Mouse (Mus musculus): ENCODE results near the gene Tra2a. TPM values are rescaled to one million over a fixed set of nuclear protein-coding genes. Genes with fewer than 3 reads are reported as not detected.
A peak's percentile ranks its signal among the peaks of the same experiment; 100 is the strongest.

Tra2a gene
- polyA plus RNA-seq, 1 experiment from 2014 or later = 121 TPM

GRCm38 (mm10) chr6:49219920-49220604 is 43.8 kb downstream of the Tra2a start:
- no peak overlapping the region for H3K9ac ChIP-seq (replicated peaks; ENCODE audit: low read length)
- H3K4me2 ChIP-seq (replicated peaks; ENCODE audit: low read depth, low read length) = no peak overlapping the region; the same call in 1 of the 2 replicates

GRCm38 (mm10) chr6:49219001-49219560 is 44.8 kb downstream of the Tra2a start:
- no peak overlapping the region for H3K4me3 ChIP-seq (ENCODE audit: low read length)
- no peak overlapping the region for H3K9ac ChIP-seq (replicated peaks; ENCODE audit: low read length)
- no peak overlapping the region for H3K27ac ChIP-seq (ENCODE audit: low read length)
- 18% methylated on average over 4 of the region's 4 CpGs for WGBS
- H3K9me3 ChIP-seq (ENCODE audit: low read length) = no peaks in the 10 kb centered on the region
- H3K4me2 ChIP-seq (replicated peaks; ENCODE audit: low read depth, low read length) = no peak overlapping the region
- H3K4me1 ChIP-seq (ENCODE audit: insufficient read depth, low read length) = 0 out of 2 replicates have a peak, but pooled peaks cover 3% of the 10 kb centered on the region
- ATAC-seq (ENCODE audit: low FRiP score, low TSS enrichment) = no peak
- no peaks in the 10 kb centered on the region for H3K36me3 ChIP-seq (ENCODE audit: insufficient read depth, low read length)
- H3K27me3 ChIP-seq (ENCODE audit: insufficient read depth, low read length) = peaks cover 22% of the 10 kb centered on the region

More at GRCm38 (mm10) chr6:49219920-49220604, 43.8 kb downstream of the Tra2a start:
- H3K36me3 ChIP-seq (ENCODE audit: insufficient read depth, low read length) = no peaks in the 10 kb centered on the region
- no peak overlapping the region for H3K27ac ChIP-seq (ENCODE audit: low read length)
- H3K27me3 ChIP-seq (ENCODE audit: insufficient read depth, low read length) = peaks cover 30% of the 10 kb centered on the region
- H3K9me3 ChIP-seq (ENCODE audit: low read length) = no peaks in the 10 kb centered on the region
- WGBS = 7% methylated on average over 16 of the region's 16 CpGs
- H3K4me3 ChIP-seq (ENCODE audit: low read length) = 0 out of 2 replicates have a peak overlapping the region, but pooled peaks have one; percentile 0
- ATAC-seq (ENCODE audit: low FRiP score, low TSS enrichment) = no peak
- 0 out of 2 replicates have a peak, but pooled peaks cover 3% of the 10 kb centered on the region for H3K4me1 ChIP-seq (ENCODE audit: insufficient read depth, low read length)

- peak overlapping the region; percentile 83 for H3K4me2 ChIP-seq (replicated peaks; ENCODE audit: low read depth, low read length)
- H3K36me3 ChIP-seq (ENCODE audit: insufficient read depth, low read length) = no peaks in the 10 kb centered on the region
- no peak overlapping the region for H3K27ac ChIP-seq (ENCODE audit: low read length)
- H3K9me3 ChIP-seq (ENCODE audit: low read length) = no peaks in the 10 kb centered on the region
- ATAC-seq (ENCODE audit: low FRiP score, low TSS enrichment) = no peak
- H3K9ac ChIP-seq (replicated peaks; ENCODE audit: low read length) = no peak overlapping the region
- H3K4me1 ChIP-seq (ENCODE audit: insufficient read depth, low read length) = peaks cover 3% of the 10 kb centered on the region; the same call in 1 of the 2 replicates
- under 1% methylated on average over 31 of the region's 31 CpGs for WGBS
- H3K27me3 ChIP-seq (ENCODE audit: insufficient read depth, low read length) = peaks cover 22% of the 10 kb centered on the region
- H3K4me3 ChIP-seq (ENCODE audit: low read length) = peak overlapping the region; percentile 61
These were observed 45.5 kb downstream of the Tra2a start for GRCm38 (mm10) chr6:49218275-49218802.

GRCm38 (mm10) chr6:49217581-49218274 is 46.1 kb downstream of the Tra2a start:
- peak overlapping the region; percentile 83 for H3K4me2 ChIP-seq (replicated peaks; ENCODE audit: low read depth, low read length)
- H3K4me3 ChIP-seq (ENCODE audit: low read length) = peak overlapping the region; percentile 61
- 0% methylated on average over 56 of the region's 56 CpGs for WGBS
- peaks cover 8% of the 10 kb centered on the region for H3K4me1 ChIP-seq (ENCODE audit: insufficient read depth, low read length)
- H3K27me3 ChIP-seq (ENCODE audit: insufficient read depth, low read length) = peaks cover 19% of the 10 kb centered on the region
- H3K36me3 ChIP-seq (ENCODE audit: insufficient read depth, low read length) = no peaks in the 10 kb centered on the region
- no peaks in the 10 kb centered on the region for H3K9me3 ChIP-seq (ENCODE audit: low read length)
- peak overlapping the region; percentile 80 for H3K9ac ChIP-seq (replicated peaks; ENCODE audit: low read length)
- peak; percentile 94 for ATAC-seq (ENCODE audit: low FRiP score, low TSS enrichment)
- peak overlapping the region; percentile 86 for H3K27ac ChIP-seq (ENCODE audit: low read length)

GRCm38 (mm10) chr6:49216811-49217542 is 46.9 kb downstream of the Tra2a start:
- Histone ChIP-seq H3K4me3 (ENCODE audit: low read length) (peak overlapping the region; percentile 61), H3K27ac (ENCODE audit: low read length) (peak overlapping the region; percentile 86), H3K27me3 (ENCODE audit: insufficient read depth, low read length) (peaks cover 15% of the 10 kb centered on the region), H3K9ac (replicated peaks; ENCODE audit: low read length) (peak overlapping the region; percentile 80), H3K4me2 (replicated peaks; ENCODE audit: low read depth, low read length) (peak overlapping the region; percentile 83), H3K9me3 (ENCODE audit: low read length) (no peaks in the 10 kb centered on the region), H3K36me3 (ENCODE audit: insufficient read depth, low read length) (no peaks in the 10 kb centered on the region), H3K4me1 (ENCODE audit: insufficient read depth, low read length) (peaks cover 16% of the 10 kb centered on the region)
- no peak for ATAC-seq (ENCODE audit: low FRiP score, low TSS enrichment)
- WGBS = 7% methylated on average over 11 of the region's 11 CpGs

GRCm38 (mm10) chr6:49215748-49216585 is 47.9 kb downstream of the Tra2a start:
- Histone ChIP-seq H3K4me2 (replicated peaks; ENCODE audit: low read depth, low read length) (peak overlapping the region; percentile 93), H3K36me3 (ENCODE audit: insufficient read depth, low read length) (no peaks in the 10 kb centered on the region), H3K4me1 (ENCODE audit: insufficient read depth, low read length) (peaks cover 24% of the 10 kb centered on the region), H3K9ac (replicated peaks; ENCODE audit: low read length) (peak overlapping the region; percentile 96), H3K27me3 (ENCODE audit: insufficient read depth, low read length) (peaks cover 9% of the 10 kb centered on the region; the same call in 1 of the 2 replicates), H3K4me3 (ENCODE audit: low read length) (peak overlapping the region; percentile 87), H3K9me3 (ENCODE audit: low read length) (no peaks in the 10 kb centered on the region), H3K27ac (ENCODE audit: low read length) (peak overlapping the region; percentile 98)
- WGBS = 4% methylated on average over 14 of the region's 14 CpGs
- peak; percentile 7; the same call in 1 of the 2 replicates for ATAC-seq (ENCODE audit: low FRiP score, low TSS enrichment)

GRCm38 (mm10) chr6:49214928-49215747 is 48.7 kb downstream of the Tra2a start, which contains the start of gene Igf2bp3:
Gene Igf2bp3, minus strand, starts transcription at chr6:49214957.
- H3K4me3 ChIP-seq (ENCODE audit: low read length) = peak within 1 kb of the TSS; percentile 87
- H3K4me2 ChIP-seq (replicated peaks; ENCODE audit: low read depth, low read length) = peak within 1 kb of the TSS; percentile 93
- peaks cover 5% of the 10 kb centered on the region; the same call in 1 of the 2 replicates for H3K27me3 ChIP-seq (ENCODE audit: insufficient read depth, low read length)
- peaks cover 32% of the 10 kb centered on the region for H3K4me1 ChIP-seq (ENCODE audit: insufficient read depth, low read length)
- no peaks in the 10 kb centered on the region for H3K36me3 ChIP-seq (ENCODE audit: insufficient read depth, low read length)
- peak within 1 kb of the TSS; percentile 98 for H3K27ac ChIP-seq (ENCODE audit: low read length)
- H3K9me3 ChIP-seq (ENCODE audit: low read length) = no peaks in the 10 kb centered on the region
- WGBS = under 1% methylated on average over 66 of the region's 68 CpGs
- peak within 1 kb of the TSS; percentile 96 for H3K9ac ChIP-seq (replicated peaks; ENCODE audit: low read length)
- peak; percentile 83 for ATAC-seq (ENCODE audit: low FRiP score, low TSS enrichment)

Measured in kidney, embryonic 16.5 days (tissue).